Mouse (Mus musculus): ENCODE measurements around the gene Ndufaf4.
"Not testable (repeated sequence)": the region's sequence is repeated elsewhere in the genome, so short reads cannot be mapped to it uniquely, and the experiment has no call there.

Ndufaf4 gene

DNA sequence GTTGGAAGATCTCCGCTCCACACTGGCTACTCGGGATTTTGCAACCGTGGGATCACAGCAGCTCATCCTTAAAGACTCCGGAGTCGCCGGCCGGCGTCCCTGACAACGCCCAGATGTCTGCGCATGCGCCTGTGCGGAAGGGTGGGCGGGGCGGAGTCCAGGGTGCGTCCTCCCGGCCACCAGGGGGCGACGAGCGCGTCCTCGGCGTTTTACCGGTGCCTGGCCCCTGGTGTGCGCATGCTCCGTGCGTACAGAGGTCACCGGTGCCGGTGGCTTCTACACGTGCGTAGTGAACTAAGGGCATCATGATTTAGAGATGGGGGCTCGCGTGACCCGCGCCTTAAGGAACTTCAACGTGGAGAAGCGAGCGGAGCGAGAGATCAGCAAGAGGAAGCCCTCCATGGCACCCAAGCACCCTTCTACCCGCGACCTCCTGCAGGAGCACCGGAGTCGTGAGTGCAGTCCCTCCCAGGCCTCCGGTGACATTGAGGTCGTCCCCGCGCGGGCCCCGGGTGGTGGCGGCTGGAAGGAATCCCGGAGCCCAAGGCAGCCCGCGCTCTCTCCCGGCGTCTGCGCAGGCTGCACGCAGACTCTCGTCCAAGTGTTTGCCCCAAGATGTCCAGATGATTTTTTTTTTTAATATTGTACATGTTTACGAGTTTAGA lies at the start of gene Ndufaf4:
Ndufaf4 (plus strand) TSS at position 233 of the 665 bp plus-strand sequence.
- peak; percentile 91 for ATAC-seq (ENCODE audit: low TSS enrichment)

DNA sequence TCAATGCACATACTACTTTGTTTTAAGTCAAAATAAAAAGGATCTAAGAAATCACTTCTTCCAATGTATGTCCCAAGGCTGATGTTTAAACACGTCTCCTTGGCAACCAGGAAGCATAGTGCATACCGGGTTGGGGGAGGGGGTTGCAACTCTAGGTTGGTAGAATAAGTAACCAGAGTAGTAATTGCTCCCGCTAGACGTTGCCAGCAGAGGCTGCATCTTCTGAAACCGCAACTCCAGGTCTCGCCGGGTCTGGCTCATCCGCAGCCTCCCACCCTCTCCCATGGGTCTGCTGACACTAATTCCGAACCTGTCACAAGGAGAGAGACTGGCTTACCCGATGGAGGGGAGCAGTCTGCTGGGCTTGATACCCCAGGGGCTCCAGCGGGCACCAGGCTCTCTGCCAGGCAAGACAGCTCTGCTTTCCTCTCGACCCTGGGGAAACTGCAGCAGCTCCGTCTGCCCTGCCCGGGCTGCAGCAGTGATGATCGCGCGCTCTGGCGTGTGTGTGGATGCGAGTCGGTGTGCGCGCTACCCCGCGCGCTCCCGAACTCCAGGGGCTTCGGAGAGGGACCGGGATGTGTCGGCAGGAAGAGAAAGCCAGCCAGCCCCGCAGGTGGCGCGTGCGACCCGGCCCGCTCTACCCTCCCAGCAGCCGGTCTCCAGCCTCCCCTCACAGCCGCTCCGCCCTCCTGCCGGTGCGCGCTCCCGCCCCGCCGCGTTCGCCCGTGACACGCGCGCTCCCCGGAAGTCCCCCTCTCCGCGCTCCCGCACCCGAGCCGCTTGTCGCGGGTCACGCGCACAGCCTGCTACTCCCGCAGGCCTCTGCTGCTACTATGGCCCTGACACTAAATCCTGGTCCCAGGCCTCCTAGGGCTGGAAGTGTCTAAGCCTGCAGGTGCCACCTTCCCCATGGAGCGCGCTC lies 47.2 kb upstream of the Ndufaf4 start, which contains the start of gene Klhl32:
Klhl32 (minus strand) TSS at position 724 of the 925 bp plus-strand sequence.
- ATAC-seq (ENCODE audit: low TSS enrichment): peak; percentile 85

DNA sequence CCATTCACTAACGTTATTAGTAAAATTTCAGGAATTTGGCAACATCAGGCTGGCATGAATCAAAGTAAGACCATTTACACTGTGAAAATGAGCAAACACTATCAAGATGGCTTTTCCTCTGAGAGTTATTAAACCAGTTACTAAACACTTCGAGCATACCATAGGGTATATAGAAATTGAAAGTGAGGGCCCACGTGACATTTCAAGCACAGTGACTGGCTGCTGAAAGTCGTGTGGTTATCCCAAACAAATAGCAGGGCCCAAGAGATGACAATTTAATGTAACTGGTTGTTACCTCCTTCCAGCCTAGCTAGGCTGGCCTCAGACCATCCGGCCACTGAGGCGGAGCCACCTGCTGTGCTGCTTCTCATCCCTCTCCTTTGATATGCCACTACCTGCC lies 32.2 kb upstream of the Ndufaf4 start:
- ATAC-seq (ENCODE audit: low TSS enrichment): no peak

DNA sequence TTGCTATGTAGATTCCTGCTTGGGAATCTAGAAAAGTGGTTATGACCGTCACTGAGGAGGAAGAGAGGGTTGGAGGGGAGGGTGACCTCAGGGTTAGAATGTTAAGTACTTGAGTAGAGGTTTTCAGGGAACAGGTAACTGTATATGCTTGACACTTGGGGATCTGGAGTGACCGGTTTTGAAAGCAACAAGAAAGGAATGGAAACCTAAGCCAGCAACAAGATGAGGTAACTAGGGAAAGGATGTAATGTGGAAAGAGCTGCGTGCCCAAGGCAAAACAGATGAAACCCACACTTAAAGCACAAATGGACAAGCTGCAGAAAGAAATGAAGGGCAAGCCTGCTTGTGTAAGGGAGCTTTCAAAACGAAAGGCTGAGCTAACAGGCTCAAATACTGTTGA lies 28.7 kb upstream of the Ndufaf4 start:
- ATAC-seq (ENCODE audit: low TSS enrichment): no peak

DNA sequence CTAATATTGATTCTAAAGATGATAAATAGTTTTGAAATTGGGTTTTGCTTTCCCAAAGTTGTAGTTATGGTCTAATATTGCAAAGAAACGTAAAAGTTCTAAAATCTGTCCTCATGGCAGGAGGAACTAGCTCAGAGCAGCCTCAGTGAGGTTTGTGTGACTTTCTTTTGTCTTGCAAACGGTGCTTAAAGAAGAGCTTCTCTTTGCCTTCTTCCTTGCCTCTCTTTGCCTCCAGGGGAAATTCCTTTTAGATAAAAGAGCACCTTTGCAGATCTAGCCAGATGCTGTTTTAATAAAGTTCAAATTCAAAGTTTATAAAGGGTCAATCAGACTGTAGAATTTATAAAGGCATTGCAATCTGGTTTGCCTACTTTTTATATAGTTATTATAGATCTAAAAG lies 8.5 kb upstream of the Ndufaf4 start:
- ATAC-seq (ENCODE audit: low TSS enrichment): not testable (repeated sequence)

- ATAC-seq (ENCODE audit: low TSS enrichment): not testable (repeated sequence)
These were observed 5.6 kb upstream of the Ndufaf4 start for GRCm38 (mm10) chr4:24892293-24892692.

- no peak for ATAC-seq (ENCODE audit: low TSS enrichment)
These were observed 3.3 kb upstream of the Ndufaf4 start for GRCm38 (mm10) chr4:24894625-24895024.

DNA sequence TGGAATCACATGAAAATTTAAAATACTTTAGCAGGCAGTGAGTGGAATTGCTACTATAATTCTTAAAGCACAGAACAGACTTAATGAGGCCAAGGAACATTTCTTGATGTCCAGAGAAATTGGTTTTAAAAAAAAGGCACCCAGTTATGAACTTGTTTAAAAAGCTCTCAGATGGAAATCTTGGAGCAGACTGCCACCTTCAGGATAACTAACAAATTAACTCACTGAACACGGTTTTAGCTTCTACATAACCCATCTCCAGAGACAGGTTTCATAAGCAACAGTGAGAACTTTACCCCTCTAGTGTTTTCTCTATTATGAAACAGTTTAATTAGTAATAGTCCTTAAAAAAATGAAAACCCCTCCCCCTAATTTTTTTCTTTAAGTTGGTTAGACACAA lies 1.1 kb upstream of the Ndufaf4 start:
- ATAC-seq (ENCODE audit: low TSS enrichment): peak; percentile 62

- peak; percentile 77 for ATAC-seq (ENCODE audit: low TSS enrichment)
These were observed 532 bp upstream of the Ndufaf4 start for GRCm38 (mm10) chr4:24897351-24897750.

- no peak for ATAC-seq (ENCODE audit: low TSS enrichment)
These were observed 753 bp downstream of the Ndufaf4 start for GRCm38 (mm10) chr4:24898636-24899035.

- no peak for ATAC-seq (ENCODE audit: low TSS enrichment)
These were observed 1.3 kb downstream of the Ndufaf4 start for GRCm38 (mm10) chr4:24899146-24899545.

GRCm38 (mm10) chr4:24907745-24908144 lies 9.9 kb downstream of the Ndufaf4 start:
- peak; percentile 77; the same call in 1 of the 2 replicates for ATAC-seq (ENCODE audit: low TSS enrichment)

GRCm38 (mm10) chr4:24915631-24916030 lies 17.7 kb downstream of the Ndufaf4 start:
- ATAC-seq (ENCODE audit: low TSS enrichment): no peak

DNA sequence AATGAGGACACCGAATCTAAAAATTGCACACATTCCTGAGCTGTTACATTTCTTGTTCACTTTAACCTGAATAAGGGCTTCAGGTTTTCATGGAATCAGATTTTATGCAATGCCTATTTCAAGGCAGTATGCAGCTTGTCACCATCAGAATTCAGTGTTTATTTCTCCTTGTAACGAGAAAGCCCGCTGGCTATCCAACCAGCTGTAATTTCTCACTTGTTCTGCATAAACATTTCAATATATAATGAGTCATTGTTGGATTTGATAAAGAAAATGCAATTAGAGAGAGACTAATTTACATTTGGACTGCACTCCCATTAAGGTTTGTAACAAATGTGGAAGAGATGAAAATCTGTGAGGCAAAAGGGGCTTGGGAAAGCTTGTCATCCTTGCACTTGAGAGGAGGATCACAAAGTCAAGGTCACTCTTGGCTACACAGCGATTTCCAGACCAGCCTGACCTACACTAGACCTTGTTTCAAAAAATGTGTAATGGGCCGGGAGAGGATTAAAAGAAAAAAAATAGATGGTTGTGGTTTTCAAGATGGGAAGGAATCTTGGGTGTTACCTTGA lies 22.2 kb downstream of the Ndufaf4 start:
- peak; percentile 27; the same call in 1 of the 2 replicates for ATAC-seq (ENCODE audit: low TSS enrichment)

- ATAC-seq (ENCODE audit: low TSS enrichment): peak; percentile 62
These were observed 26.8 kb downstream of the Ndufaf4 start for GRCm38 (mm10) chr4:24924726-24925125.

DNA sequence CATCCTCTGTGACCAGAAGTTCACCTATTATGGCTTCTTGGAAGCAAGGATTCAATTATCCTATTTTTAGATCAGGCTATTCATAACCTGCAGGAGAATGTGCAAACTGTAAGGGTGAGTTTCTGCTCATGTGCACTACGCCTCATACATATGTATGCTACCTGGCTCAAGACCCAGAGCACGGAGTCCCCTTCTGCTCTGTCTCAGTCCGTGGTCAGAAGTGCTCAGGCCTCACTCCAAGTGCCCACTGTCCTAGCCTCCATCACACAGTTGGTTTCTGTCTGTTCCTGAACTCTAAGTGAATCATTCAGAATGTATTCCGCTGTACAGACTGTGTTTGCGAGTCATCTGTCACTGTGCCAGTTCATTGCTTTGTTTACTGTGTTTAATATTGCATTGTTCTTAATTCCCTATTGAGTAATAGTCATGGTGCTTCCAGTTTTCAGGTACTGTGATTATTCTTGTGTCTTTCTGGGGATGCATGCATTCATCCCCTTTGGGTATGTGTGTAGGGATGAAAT lies 30.4 kb downstream of the Ndufaf4 start:
- no peak for ATAC-seq (ENCODE audit: low TSS enrichment)

DNA sequence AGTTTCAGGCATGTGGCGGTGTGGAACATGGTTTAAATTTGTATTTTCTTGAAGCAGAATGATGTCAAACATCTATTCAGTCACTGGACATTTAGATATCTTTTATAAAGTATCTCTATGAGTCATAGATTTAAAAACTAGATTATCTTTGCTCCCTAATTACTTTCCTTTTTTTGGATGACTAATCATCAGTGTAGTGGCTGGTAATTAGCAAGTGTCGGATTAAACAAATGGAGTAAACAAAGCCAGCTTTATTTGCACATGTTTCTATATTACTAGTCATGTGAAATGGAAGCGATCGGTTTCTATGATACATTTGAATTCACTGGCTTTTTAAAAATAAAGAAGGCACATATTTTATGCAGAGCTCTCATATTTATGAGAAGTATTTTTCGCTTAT lies 31.0 kb downstream of the Ndufaf4 start:
- no peak for ATAC-seq (ENCODE audit: low TSS enrichment)

- ATAC-seq (ENCODE audit: low TSS enrichment): peak; percentile 98
These were observed 45.0 kb downstream of the Ndufaf4 start for GRCm38 (mm10) chr4:24942728-24943424.

All from frontal cortex, adult (tissue).